Mouse (Mus musculus): Measurements from ENCODE around the gene Fth1.

The Fth1 gene

GRCm38 (mm10) chr19:10022414-10023303, 42.3 kb downstream of the Fth1 start:
- DNase-seq = peak; percentile 76

- peak; percentile 56 for DNase-seq
Measured at GRCm38 (mm10) chr19:10023304-10023758, 42.9 kb downstream of the Fth1 start.

GRCm38 (mm10) chr19:10025169-10025875, 44.9 kb downstream of the Fth1 start:
- DNase-seq = peak; percentile 88

- no peak for DNase-seq
Measured at GRCm38 (mm10) chr19:10029746-10030145, 49.3 kb downstream of the Fth1 start.

DNA sequence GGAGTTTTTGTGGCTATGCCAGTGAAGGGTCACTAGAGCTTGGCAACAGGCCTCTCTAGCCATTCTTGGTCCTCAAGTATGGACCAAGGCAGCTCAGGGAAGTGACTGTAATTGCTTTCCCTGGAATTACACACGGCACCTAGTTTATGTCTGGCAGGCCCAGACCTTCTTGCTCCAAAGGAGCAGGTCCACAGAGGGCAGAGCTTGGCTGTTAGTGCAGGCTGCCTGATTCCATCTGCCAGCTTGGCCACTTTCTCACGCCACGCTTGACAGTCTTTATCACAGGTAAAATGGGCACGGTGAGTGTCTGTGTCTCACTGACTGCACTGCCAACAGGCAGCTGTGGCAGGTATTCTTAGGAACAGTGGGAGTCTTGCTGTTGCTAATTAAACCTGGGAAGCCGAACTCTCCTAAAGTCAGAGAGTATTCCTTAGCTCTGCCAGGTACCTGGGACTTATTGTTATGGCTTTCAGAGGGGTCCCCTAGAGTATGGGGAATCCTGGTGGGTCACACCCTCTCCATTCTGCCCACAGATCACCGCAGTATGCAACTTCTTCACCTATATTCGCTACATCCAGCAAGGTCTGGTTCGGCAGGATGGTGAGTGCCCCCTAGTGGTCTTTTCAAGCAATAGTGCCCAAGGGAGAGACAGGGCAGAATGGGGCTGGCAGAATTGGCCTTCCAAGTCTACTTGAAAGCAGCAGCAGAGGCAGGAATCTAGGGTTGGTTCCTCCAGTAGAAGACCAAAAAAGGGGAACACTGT, 53.0 kb downstream of the Fth1 start:
- peak; percentile 71 for DNase-seq

- DNase-seq = no peak
Measured at GRCm38 (mm10) chr19:10034356-10034755, 54.0 kb downstream of the Fth1 start.

Measured in kidney, postnatal 10 days (tissue).